Mouse (Mus musculus) adrenal gland (tissue): ENCODE measurements at regions not wholly inside any gene's neighbourhood (a gene's known extent, or its start where the extent isn't known, plus 50 kb on each side); places are given as distances from the start of the nearest gene placed in this dataset.
"Not testable (repeated sequence)": the region's sequence is repeated elsewhere in the genome, so short reads cannot be mapped to it uniquely, and the experiment has no call there.

Experiments
- intact Hi-C: fragments of 180-260 bp; cut with DNase I; formaldehyde crosslinking; loops from one replicate; pipeline ENCODE4 v1.15.1; 2025

- intact Hi-C loops, result no loop called here
These were observed 149.4 kb downstream of the Kif26a start for GRCm38 (mm10) chr12:112295337-112295941.

DNA sequence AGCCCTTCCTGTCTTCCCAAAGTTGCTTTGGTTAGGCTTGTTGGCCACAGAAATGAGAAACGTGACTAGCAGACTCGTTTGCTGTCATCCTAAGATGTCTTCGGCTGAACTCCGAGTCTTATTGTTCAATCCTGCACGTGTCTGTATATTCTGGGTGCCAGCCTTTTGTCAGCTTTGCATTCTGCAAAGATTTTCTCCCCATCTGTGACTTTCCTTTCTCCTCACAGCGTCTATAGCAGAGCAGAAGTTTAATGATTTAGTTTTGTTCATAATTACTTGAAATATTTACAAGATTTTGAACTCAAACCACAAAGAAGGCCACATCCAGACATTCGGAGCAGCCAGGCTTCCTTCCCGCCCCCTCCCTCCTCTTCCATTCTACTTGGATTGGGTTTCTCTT lies 152.5 kb downstream of the Kif26a start:
- intact Hi-C loops, result no loop called here

DNA sequence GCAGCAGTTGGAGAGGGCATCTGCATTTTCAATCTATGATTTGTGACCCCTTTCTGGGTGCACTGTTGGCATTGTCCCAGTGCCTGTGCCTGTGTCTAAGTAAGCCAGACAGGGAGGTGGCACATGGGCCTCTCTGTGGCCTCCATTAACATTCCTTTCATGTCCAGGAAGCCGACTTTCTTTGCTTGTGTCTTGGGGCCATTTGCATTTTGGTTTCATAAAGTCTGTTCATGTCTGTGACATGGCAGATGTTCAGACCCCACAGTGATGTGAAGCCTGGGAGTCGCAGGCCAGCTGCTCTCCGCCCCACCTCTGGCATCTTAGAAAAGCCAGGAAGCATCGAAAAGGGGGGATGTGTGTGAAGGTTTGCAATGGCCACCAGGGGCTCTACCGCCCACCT lies 153.1 kb downstream of the Kif26a start:
- intact Hi-C loops, result no loop called here

- intact Hi-C loops, result no loop called here
These were observed 153.6 kb downstream of the Kif26a start for GRCm38 (mm10) chr12:112299603-112300002.

GRCm38 (mm10) chr12:112300125-112300524 lies 154.1 kb downstream of the Kif26a start:
- intact Hi-C loops, result no loop called here

DNA sequence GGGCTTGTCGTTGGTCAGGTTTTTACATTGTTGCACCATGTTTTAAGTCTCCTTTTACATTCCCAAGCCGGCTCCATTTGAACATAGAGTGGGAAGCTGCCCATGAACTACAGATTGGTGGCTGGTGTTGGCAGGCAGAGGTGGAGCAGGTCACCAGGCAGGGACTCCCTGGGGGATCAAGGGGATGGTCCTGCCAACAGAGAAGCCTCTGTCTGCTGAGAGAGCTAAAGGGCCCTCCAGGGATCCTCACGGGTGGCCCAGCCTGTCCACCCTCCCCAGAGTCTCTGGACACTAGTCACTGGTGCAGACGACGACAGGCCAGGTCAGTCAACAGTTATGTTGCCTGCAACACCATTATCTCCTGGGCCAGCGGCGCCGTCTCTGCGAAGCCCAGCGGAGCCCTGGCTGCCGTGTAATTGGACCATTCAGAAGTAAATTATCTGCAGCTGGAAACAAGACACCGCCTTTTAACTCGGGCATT lies 155.4 kb downstream of the Kif26a start:
- intact Hi-C loops, result no loop called here

DNA sequence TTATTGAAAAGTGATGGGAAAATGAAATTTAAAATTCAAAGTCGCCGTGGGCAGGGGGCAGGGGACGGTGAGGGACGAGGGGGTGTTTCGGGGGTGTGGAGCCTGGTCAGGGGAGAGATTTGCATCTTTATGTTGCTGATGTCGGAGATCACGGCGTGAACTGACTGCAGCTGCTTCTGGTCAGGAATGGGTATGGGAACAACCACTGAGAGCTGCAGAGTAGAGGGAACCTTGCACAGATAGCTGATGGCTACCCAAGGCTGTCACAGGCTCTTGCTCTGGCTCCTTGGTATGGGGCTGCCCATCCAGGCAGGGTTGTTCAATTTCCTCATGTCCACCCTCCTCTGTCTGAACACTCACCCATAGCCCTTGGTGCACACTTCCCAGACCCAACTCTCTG lies 155.9 kb downstream of the Kif26a start:
- intact Hi-C loops, result no loop called here

GRCm38 (mm10) chr12:112306208-112306607 lies 160.2 kb downstream of the Kif26a start:
- intact Hi-C loops, result no loop called here

- intact Hi-C loops, result no loop called here
These were observed 162.0 kb downstream of the Kif26a start for GRCm38 (mm10) chr12:112308016-112308415.

DNA sequence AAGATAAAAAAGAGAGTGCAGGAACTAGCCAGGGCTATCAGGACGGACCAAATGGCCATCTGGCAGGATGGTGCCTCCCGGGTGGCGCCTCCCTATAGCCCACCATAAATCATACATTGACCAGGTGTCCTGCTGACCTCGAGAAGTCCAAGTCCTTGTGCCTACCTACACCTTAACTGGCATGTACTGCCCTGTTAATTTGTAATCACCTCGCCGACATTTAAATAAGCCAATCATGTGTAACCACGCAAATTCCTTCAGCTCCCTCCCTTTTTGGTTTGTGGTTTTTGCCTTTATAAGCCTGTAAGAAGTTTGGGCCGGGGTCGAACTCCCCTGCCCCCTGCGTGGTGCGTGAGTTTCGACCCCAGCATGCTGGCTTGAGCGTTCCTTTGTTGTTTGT lies 163.1 kb downstream of the Kif26a start:
- intact Hi-C loops, result not testable (repeated sequence)

GRCm38 (mm10) chr12:112309781-112310180 lies 163.8 kb downstream of the Kif26a start:
- intact Hi-C loops, result no loop called here

- intact Hi-C loops, result no loop called here
These were observed 164.7 kb downstream of the Kif26a start for GRCm38 (mm10) chr12:112310661-112311060.

DNA sequence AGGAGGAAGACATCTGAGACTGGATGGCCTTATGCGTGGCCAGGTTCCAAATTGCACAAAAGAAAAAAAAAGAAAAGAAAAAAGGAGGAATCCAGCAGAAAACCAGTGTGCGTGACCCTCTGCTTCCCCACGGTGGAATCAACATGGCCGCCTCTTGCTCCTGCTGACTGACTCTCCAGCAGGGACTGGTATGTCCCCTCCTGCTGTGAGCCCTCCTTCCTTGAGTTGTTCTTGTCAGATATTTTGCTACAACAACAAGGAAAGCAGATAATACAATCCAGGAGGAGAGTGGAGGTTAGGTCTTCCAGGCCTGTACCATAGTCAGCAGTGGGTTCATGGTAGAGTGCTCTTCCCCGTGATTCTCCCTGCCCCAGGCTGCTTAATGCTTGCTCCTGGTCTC lies 168.8 kb downstream of the Kif26a start:
- intact Hi-C loops, result no loop called here

DNA sequence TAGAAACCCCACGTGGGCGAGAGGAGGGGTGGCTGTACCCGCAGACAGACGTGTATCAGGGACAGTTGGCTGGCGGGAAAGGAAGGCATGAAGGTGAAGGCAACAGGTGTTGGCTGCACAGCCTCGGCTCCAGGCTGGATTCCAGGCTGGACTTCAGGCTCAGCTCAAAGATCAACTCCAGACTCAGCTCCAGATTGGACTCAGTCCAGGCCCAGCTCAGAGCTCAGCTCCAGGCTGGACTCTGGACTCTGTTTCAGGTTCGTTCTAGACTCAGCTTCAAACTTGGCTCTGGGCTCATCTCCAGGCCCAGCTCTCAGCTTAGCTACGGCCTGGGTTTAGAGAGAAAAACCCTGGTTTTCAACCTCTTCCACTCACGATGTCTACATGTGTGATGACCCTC lies 171.2 kb downstream of the Kif26a start:
- intact Hi-C loops, result no loop called here

GRCm38 (mm10) chr12:112318461-112318860 lies 170.8 kb upstream of the A530016L24Rik start:
- intact Hi-C loops, result no loop called here

DNA sequence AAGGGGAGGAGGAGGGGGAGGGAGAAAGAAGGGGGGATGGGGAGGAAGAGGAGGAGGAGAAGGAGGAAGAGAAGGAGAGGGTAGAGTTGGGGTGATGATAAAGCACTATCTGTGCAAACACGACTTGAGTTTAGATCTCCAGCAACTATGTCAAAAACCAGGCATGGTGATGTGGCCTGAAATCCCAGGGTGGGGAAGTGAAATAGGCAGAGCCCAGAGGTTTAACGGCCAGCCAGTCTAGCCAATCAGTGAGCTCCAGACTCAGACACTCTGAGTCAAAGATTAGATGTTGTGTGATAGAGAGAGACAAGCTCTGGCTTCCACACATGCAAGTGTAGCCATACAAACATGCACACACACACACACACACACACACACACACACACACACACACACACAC lies 167.1 kb upstream of the A530016L24Rik start:
- intact Hi-C loops, result no loop called here

DNA sequence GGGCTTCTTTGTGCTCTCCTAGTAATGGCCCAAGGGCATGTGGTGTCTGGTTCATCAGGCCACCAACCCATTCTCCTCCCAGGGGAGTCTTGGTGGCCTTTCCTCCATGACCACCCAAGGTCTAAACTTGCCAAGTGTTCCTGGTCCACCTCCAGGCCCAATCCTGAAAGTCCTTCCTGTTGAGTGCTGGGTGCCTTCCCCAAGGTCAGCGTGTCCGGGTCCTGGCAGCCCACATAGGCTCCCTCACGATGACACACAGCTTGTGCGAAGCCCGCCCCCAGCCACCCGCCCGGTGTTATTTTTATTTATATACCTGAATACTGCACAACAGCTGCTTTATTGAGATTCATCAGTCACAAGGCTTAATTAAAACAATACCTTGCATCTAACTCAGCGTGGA lies 161.8 kb upstream of the A530016L24Rik start:
- intact Hi-C loops, result no loop called here

DNA sequence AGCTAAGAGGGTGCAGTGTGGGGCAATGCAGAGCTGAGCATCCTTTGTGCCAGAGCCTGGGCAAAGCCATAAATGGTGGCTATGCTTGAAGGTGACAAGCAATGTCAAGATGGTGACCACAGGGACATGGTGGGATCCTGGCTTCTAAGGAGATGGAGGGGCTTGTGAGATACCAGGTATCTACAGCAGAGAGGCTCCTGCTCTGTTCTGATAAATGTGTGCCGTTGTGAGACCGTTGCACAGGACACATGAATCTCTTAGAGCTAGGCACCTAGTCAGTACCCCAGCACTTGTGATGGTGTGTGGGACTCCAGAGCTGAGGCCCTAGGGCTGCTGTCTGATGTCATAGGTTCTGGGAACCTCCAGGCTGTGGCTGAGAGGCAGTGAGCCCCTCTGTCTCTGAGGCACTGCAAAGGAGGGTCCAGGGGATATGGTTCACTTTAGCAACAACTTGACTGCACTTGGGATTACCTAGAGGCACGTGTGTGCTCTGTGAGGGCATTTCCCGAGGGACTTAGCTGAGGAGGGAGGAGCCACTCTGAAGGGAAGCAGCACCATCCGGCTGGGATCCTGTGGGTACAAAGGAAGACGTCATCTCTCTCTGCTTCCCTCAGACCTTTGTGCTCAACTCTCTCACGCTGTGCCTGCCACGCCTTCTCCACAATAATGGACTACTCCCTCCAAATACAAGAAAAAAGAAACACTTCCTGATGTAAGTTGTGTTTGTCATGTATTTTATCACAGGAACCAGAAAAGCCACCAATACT lies 160.3 kb upstream of the A530016L24Rik start:
- intact Hi-C loops, result no loop called here

- intact Hi-C loops, result no loop called here
These were observed 159.4 kb upstream of the A530016L24Rik start for GRCm38 (mm10) chr12:112329701-112330301.

DNA sequence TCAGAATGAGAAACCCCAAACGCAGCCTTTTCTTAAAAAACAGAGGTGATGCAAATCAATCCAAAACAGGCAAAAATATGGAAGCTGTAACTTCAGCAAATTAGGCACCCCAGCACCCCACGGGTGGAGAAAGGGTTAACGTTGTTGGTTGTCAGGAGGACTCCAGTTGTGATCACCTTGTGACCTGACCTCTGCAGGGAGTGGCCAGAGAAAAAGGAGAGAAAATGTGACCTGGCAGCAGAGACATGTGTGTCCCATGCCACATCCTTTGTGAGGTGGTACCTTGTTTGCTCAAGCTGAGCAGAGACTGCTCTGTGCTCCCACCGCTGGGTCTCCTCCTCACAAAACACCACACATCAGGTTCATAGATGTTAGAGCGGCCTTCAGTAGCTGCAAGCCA lies 158.7 kb upstream of the A530016L24Rik start:
- intact Hi-C loops, result no loop called here

DNA sequence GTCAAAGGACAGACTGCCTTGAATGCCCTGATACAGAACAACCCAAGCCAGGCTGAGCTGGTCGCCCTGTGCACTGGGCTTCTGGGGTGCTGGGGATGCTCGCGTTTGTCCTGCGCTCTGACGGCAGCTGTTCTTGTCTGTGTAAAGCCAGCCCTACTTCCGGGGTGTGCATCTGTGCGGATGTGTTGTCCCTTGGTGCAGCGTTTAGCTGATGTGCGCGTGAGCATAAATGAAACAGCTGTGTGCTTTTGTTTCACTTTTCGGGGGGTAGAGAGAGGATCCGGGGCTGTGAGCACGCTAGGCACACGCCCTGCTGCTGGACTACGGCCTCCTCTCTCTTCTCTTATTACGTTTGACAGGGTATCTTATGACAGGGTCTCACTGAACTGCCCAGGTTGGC lies 158.2 kb upstream of the A530016L24Rik start:
- intact Hi-C loops, result no loop called here
